Mouse (Mus musculus) C2C12 (cell line): ENCODE results near the gene Ildr2. TPM values are rescaled to one million over a fixed set of nuclear protein-coding genes. Genes with fewer than 3 reads are reported as not detected.

ENCODE experiments used
- H3K27me3 ChIP-seq: one replicate; pipeline ENCODE4 v1.6.1; 2011; ENCODE audit not compliant: control insufficient read depth, insufficient read depth, insufficient read length
- H3K36me3 ChIP-seq: one replicate; pipeline ENCODE4 v1.6.1; 2011; ENCODE audit not compliant: control insufficient read depth, insufficient read depth
- H3K4me3 ChIP-seq: one replicate; pipeline ENCODE4 v1.5.1; 2011; ENCODE audit warnings: mild to moderate bottlenecking, control low read depth; ENCODE audit not compliant: poor library complexity, insufficient read depth, severe bottlenecking
- H3K79me2 ChIP-seq: one replicate; pipeline ENCODE4 v1.6.1; 2011; ENCODE audit not compliant: control insufficient read depth, insufficient read depth
- H3K79me3 ChIP-seq: one replicate; pipeline ENCODE4 v1.6.1; 2011; ENCODE audit warnings: low read depth, control low read depth
- H3ac ChIP-seq: one replicate; pipeline ENCODE3; 2011; ENCODE audit warnings: low read depth; ENCODE audit not compliant: control insufficient read depth, insufficient read length
- CEBPB ChIP-seq: IDR thresholded peaks from one replicate; pipeline ENCODE4 v1.6.1; 2011; ENCODE audit warnings: low read depth, mild to moderate bottlenecking, control low read depth, moderate library complexity
- CTCF ChIP-seq: IDR thresholded peaks from one replicate; pipeline ENCODE4 v1.5.1; 2011; ENCODE audit not compliant: control insufficient read depth, insufficient read depth, insufficient read length
- FOSL1 ChIP-seq: IDR thresholded peaks from one replicate; pipeline ENCODE4 v1.8.0; 2011; ENCODE audit warnings: mild to moderate bottlenecking, low read length; ENCODE audit not compliant: poor library complexity, insufficient read depth, severe bottlenecking
- MAX ChIP-seq: IDR thresholded peaks from one replicate; pipeline ENCODE4 v1.6.1; 2011; ENCODE audit warnings: mild to moderate bottlenecking, control low read depth
- MYOD1 ChIP-seq: IDR thresholded peaks from one replicate; pipeline ENCODE4 v1.6.1; 2011; ENCODE audit warnings: low read depth; ENCODE audit not compliant: control insufficient read depth, insufficient read length
- MYOG ChIP-seq: IDR thresholded peaks from one replicate; pipeline ENCODE4 v1.6.1; 2011; ENCODE audit not compliant: control insufficient read depth, insufficient read length; ENCODE audit errors: extremely low read depth
- USF1 ChIP-seq: IDR thresholded peaks from one replicate; pipeline ENCODE4 v1.6.1; 2011; ENCODE audit warnings: low read depth, mild to moderate bottlenecking, control low read depth, moderate library complexity
- polyA plus RNA-seq: library from polyadenylated mRNA; unstranded; fragments of >200 nt; fragmentation: generic; extraction: Trizol; gene quantifications from one replicate; pipeline ENCODE4 v1.2.1, GENCODE M21; 2012; ENCODE audit warnings: missing spikeins

Ildr2 gene
- polyA plus RNA-seq, 1 experiment, result 8.8 TPM

GRCm38 (mm10) chr1:166286231-166286630, 32.3 kb downstream of the Ildr2 start:
- no peaks in the 10 kb centered on the region for H3K27me3 ChIP-seq
- TF ChIP-seq MYOG, result no peak
- TF ChIP-seq CEBPB, result no peak
- no peak for TF ChIP-seq MYOD1
- TF ChIP-seq USF1, result no peak
- no peak for TF ChIP-seq MAX
- TF ChIP-seq FOSL1, result no peak
- no peak for TF ChIP-seq CTCF
- no peak overlapping the region for H3K4me3 ChIP-seq
- no peaks in the 10 kb centered on the region for H3K79me2 ChIP-seq
- H3K36me3 ChIP-seq, result no peaks in the 10 kb centered on the region
- no peaks in the 10 kb centered on the region for H3K79me3 ChIP-seq
- no peak overlapping the region for H3ac ChIP-seq

GRCm38 (mm10) chr1:166290562-166290961, 36.6 kb downstream of the Ildr2 start:
- Histone ChIP-seq H3K4me3 (no peak overlapping the region), H3K79me3 (no peaks in the 10 kb centered on the region), H3K27me3 (no peaks in the 10 kb centered on the region), H3K79me2 (no peaks in the 10 kb centered on the region), H3K36me3 (no peaks in the 10 kb centered on the region), H3ac (no peak overlapping the region)
- TF ChIP-seq MYOD1 (no peak), CEBPB (no peak), FOSL1 (no peak), CTCF (no peak), USF1 (no peak), MAX (no peak), MYOG (no peak)

GRCm38 (mm10) chr1:166293086-166293485, 39.1 kb downstream of the Ildr2 start:
- H3K79me3 ChIP-seq, result no peaks in the 10 kb centered on the region
- H3ac ChIP-seq, result no peak overlapping the region
- no peaks in the 10 kb centered on the region for H3K27me3 ChIP-seq
- no peaks in the 10 kb centered on the region for H3K79me2 ChIP-seq
- no peak overlapping the region for H3K4me3 ChIP-seq
- TF ChIP-seq CEBPB (no peak), MAX (no peak), USF1 (no peak), FOSL1 (no peak), CTCF (no peak)
- no peaks in the 10 kb centered on the region for H3K36me3 ChIP-seq

GRCm38 (mm10) chr1:166295548-166295947, 41.6 kb downstream of the Ildr2 start:
- H3K79me2 ChIP-seq, result no peaks in the 10 kb centered on the region
- H3K4me3 ChIP-seq, result no peak overlapping the region
- H3K27me3 ChIP-seq, result no peaks in the 10 kb centered on the region
- H3K36me3 ChIP-seq, result no peaks in the 10 kb centered on the region
- TF ChIP-seq MAX (no peak), FOSL1 (no peak), CTCF (no peak), MYOG (no peak), CEBPB (no peak), MYOD1 (no peak), USF1 (no peak)
- H3ac ChIP-seq, result no peak overlapping the region
- no peaks in the 10 kb centered on the region for H3K79me3 ChIP-seq

GRCm38 (mm10) chr1:166296371-166296770, 42.4 kb downstream of the Ildr2 start:
- no peaks in the 10 kb centered on the region for H3K79me3 ChIP-seq
- no peaks in the 10 kb centered on the region for H3K27me3 ChIP-seq
- H3ac ChIP-seq, result no peak overlapping the region
- H3K79me2 ChIP-seq, result no peaks in the 10 kb centered on the region
- no peak for TF ChIP-seq CEBPB
- TF ChIP-seq USF1, result no peak
- TF ChIP-seq MYOG, result no peak
- TF ChIP-seq FOSL1, result no peak
- TF ChIP-seq MAX, result no peak
- no peak for TF ChIP-seq MYOD1
- no peak for TF ChIP-seq CTCF
- no peak overlapping the region for H3K4me3 ChIP-seq
- H3K36me3 ChIP-seq, result no peaks in the 10 kb centered on the region

- no peak for TF ChIP-seq MYOD1
- no peak for TF ChIP-seq CTCF
- no peak for TF ChIP-seq MAX
- no peak for TF ChIP-seq FOSL1
- TF ChIP-seq USF1, result no peak
- TF ChIP-seq MYOG, result no peak
- no peak for TF ChIP-seq CEBPB
- Histone ChIP-seq H3ac (no peak overlapping the region), H3K79me3 (no peaks in the 10 kb centered on the region), H3K4me3 (no peak overlapping the region), H3K36me3 (no peaks in the 10 kb centered on the region), H3K27me3 (no peaks in the 10 kb centered on the region), H3K79me2 (no peaks in the 10 kb centered on the region)
Observed at GRCm38 (mm10) chr1:166296971-166297370, 43.0 kb downstream of the Ildr2 start.
